Mouse (Mus musculus) adrenal gland, postnatal 14 days (tissue): ENCODE results near the gene Aven. TPM values are rescaled to one million over a fixed set of nuclear protein-coding genes. Genes with fewer than 3 reads are reported as not detected.
"Not testable (repeated sequence)": the region's sequence is repeated elsewhere in the genome, so short reads cannot be mapped to it uniquely, and the experiment has no call there.

Source experiments
- DNase-seq: peaks from one replicate; pipeline ENCODE4 v3.0.0; 2021; ENCODE audit warnings: mixed read lengths
- long read RNA-seq, 2 experiments: library from polyadenylated mRNA; stranded (forward); transcript quantifications; one replicate each; pipeline ENCODE4 v2.0.0; 2021
- total RNA-seq: library from RNA; stranded (reverse); gene quantifications from 2 replicates; pipeline ENCODE4 v1.2.3, GENCODE M21; 2021

Gene Aven
- total RNA-seq: 15.3 and 15.4 TPM in 2 replicates
- long read RNA-seq, experiment 1, full-length matches to known transcripts: 19 of 23 reads
- long read RNA-seq, experiment 1, partial matches to known transcripts: 1 of 23 reads
- long read RNA-seq, experiment 1, other reads (novel, unspliced or antisense): 3 of 23 reads
- long read RNA-seq, experiment 2, full-length matches to known transcripts: 8 of 9 reads
- long read RNA-seq, experiment 2, partial matches to known transcripts: 0 of 9 reads
- long read RNA-seq, experiment 2, other reads (novel, unspliced or antisense): 1 of 9 reads

- peak; percentile 92 for DNase-seq
These were observed at the start of gene Aven for GRCm38 (mm10) chr2:112492856-112493538. Gene Aven, plus strand, starts transcription at chr2:112492964.

GRCm38 (mm10) chr2:112443491-112443890 is 49.3 kb upstream of the Aven start:
- DNase-seq: no peak

GRCm38 (mm10) chr2:112445511-112445910 is 47.3 kb upstream of the Aven start:
- no peak for DNase-seq

DNA sequence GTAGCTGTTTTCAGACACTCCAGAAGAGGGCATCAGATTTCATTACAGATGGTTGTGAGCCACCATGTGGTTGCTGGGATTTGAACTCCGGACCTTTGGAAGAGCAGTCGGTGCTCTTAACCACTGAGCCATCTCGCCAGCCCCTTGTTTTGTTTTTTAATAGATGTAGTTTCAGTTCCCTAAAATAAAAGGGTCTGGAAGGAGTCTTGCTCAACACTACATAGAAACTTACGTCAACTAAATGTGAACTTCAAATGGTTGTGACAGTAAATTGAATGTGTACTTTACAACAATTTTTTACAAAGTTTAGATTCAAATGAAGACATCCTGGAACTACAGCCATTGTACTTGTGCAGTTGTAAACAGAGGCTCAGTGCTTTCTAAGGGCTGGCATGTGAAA is 44.7 kb upstream of the Aven start:
- not testable (repeated sequence) for DNase-seq

- DNase-seq: no peak
These were observed 44.2 kb upstream of the Aven start for GRCm38 (mm10) chr2:112448510-112449059.

DNA sequence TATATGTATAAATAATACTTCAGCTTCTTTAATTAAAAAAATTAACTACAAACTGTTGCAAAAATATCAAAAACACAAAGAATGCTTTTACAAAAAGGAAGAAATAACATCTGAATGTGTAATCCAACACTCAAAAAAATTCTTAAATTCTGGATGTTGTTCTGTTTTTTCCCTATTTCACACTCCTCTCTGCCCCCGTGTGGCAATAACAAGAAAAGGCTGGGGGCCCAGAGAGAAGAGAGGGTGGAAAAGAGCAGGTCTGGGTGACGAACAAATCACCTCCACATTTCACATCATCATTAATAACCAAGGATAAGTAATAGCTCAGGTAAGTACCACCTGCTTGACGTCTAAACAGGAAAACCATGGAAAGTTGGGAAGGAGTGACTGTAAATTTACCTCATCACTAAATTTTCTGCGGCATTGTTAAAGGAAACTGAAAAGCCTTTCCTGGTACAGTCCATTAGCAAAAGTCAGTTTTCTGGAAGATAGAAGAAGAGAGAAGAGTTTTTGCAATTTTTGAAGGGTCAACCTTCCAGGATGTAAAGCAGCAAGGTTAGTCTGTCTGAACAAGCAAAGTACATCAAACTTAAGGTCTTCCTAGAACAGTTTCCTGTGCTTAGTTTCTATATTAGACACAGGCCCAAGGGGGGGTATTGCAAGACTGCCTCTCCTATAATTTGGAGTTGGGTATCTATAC is 43.0 kb upstream of the Aven start:
- DNase-seq: peak; percentile 45

DNA sequence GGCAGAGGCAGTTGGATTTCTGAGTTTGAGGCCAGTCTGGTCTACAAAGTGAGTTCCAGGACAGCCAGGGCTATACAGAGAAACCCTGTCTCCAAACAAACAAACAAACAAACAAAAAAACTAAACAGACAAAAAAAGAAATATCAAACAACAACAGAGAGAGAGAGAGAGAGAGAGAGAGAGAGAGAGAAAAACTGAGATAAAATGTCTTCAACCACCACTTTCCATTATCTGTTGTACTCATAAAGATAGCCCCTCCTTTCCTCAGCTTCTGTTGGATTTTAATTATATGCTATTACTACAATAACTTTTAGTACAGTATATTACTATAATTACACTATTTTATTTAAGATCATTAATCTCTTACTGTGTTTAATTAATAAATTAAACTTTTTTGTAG is 40.3 kb upstream of the Aven start:
- DNase-seq: not testable (repeated sequence)

GRCm38 (mm10) chr2:112454125-112454861 is 38.5 kb upstream of the Aven start:
- no peak for DNase-seq

- peak; percentile 100 for DNase-seq
These were observed 37.8 kb upstream of the Aven start, which contains the start of gene Emc7 for GRCm38 (mm10) chr2:112454862-112455564. Gene Emc7, plus strand, starts transcription at chr2:112454997.

DNA sequence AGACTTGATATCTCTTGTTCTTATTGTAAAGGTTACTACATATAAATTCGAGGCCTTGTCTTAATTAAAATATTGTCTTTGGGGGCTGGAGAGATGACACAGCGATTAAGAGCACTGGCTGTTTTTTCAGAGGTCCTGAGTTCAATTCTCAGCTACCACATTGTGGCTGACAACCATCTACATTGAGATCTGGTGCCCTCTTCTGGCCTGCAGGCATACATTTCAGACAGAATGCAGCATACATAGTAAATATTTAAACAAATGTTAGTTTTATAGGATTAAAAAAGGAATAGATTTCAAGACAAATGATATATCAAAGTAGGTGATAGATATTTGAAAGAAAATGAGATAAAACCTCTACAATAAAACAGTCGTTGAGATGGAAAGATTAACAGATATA is 32.2 kb upstream of the Aven start:
- DNase-seq: no peak

DNA sequence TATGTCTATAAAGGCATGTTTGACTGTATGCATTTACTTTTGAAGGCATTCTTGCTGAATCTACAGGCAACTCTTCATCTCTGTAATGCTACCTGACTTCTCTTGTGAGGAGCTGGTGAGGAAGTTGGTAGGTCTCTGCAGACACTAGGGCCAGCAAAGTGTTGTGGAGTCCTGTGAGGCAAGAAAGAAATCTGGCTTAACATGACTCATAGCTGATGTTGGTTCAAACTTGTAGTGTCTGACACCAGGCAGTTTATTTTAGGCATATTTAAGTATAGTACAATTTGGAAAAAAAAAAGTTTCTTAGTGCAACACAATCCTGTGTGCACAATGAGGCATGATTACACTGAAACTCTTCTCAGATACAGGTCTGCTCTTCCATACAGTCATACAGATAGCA is 23.2 kb upstream of the Aven start:
- DNase-seq: no peak

GRCm38 (mm10) chr2:112470961-112471381 is 21.8 kb upstream of the Aven start:
- DNase-seq: no peak

DNA sequence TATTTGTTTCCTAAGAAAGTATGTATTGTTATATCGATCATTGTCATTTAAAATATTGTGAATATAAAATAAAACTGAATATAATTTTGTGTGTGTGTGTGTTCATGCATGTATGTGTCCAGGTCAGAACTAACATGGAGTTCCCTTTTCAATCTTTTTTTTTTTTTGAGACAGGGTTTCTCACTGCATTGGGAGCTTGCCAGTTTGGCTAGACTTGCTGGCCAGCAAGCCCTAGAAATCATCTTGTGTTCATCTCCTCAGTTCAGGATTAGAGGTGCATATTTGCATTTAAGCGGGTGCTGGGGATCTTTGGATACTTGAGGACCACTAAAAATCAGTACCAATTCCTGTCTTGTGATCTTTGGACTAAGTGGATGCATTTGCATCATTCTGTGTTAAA is 20.7 kb upstream of the Aven start:
- no peak for DNase-seq

GRCm38 (mm10) chr2:112474997-112475724 is 17.6 kb upstream of the Aven start:
- DNase-seq: no peak

DNA sequence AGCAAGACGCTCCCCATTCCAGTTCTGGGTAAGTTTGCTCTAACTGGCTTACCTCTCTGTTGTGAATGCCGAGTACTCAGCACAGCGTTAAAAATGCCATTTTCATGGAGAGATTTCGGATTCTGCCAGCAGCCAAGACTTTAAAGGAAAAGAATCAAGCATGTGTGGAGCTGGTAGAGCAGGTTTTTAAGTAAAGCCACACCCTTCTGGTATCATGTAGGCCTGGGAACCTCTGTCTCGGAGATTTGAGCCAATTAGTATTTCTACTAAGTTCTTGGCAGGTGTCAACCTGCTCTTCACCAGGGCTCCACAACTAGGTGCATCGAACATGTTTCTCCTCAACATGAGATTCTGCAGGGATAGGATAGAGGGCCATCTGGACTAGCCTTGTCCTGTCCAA is 16.2 kb upstream of the Aven start:
- DNase-seq: no peak

GRCm38 (mm10) chr2:112480669-112481068 is 12.1 kb upstream of the Aven start, which contains the start of gene Chrm5:
Gene Chrm5, minus strand, starts transcription at chr2:112480769.
- no peak for DNase-seq

- peak; percentile 49 for DNase-seq
These were observed 11.2 kb upstream of the Aven start for GRCm38 (mm10) chr2:112481564-112481963.

- DNase-seq: no peak
These were observed 10.0 kb upstream of the Aven start for GRCm38 (mm10) chr2:112482533-112483333.

- DNase-seq: no peak
These were observed 9.5 kb upstream of the Aven start for GRCm38 (mm10) chr2:112483334-112483651.

- no peak for DNase-seq
These were observed 7.9 kb upstream of the Aven start for GRCm38 (mm10) chr2:112484886-112485285.
